Mouse (Mus musculus) ES-Bruce4 (cell line): Measurements from ENCODE around the gene Lpp.

Experiments used
- CTCF ChIP-seq: IDR thresholded peaks from one replicate; pipeline ENCODE4 v1.8.1; 2011; ENCODE audit warnings: low read depth, low read length
- EP300 ChIP-seq: IDR thresholded peaks from 2 replicates; pipeline ENCODE4 v1.6.1; 2011; ENCODE audit warnings: low read depth, low read length; ENCODE audit not compliant: insufficient read depth
- POLR2A ChIP-seq: IDR thresholded peaks from one replicate; pipeline ENCODE4 v1.8.1; 2011; ENCODE audit warnings: low read length; ENCODE audit not compliant: insufficient read depth

DNA sequence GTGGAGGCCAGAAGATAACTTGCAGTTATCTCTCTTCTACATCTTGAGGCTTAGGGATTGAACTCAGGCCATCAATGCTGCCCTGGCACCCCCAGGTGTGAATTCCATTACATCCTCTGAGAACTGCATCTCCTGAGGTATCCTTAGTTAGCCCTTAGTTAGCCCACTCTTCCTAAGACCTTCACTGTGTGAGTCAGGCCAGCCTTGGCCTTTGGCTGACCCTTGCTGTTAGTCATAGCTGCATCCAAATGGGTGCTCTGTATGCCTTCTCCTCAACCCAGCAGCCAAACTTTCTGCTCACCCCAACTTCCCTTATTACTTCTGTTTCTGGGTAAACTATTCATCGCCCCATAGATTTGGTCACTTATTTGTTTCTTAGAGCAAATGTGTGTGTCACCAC, 31.6 kb upstream of the Lpp start:
- no peak for TF ChIP-seq CTCF
- no peak for TF ChIP-seq EP300
- TF ChIP-seq POLR2A = no peak
